Mouse (Mus musculus) intestine, postnatal 0 days (tissue): ENCODE measurements around the gene Mrpl24. TPM values are rescaled to one million over a fixed set of nuclear protein-coding genes. Genes with fewer than 3 reads are reported as not detected.

Source experiments
- ATAC-seq: fragments of 200-750 bp; cut with Nextera tagmentation; 2 replicates; pipeline ENCODE4 v1.8.0; 2017; ENCODE audit warnings: mild to moderate bottlenecking, moderate TSS enrichment, moderate library complexity
- H3K27ac ChIP-seq: fragments of 300-500 bp; sonication (generic); 2 replicates; pipeline ENCODE4 v1.5.1; 2014; ENCODE audit warnings: mild to moderate bottlenecking, low read depth, low read length, moderate library complexity
- H3K27me3 ChIP-seq: fragments of 300-500 bp; sonication (generic); replicated peaks from 2 replicates; pipeline ENCODE4 v1.6.1; 2014; ENCODE audit warnings: low read length, mixed read lengths; ENCODE audit not compliant: control insufficient read depth, insufficient read depth
- H3K36me3 ChIP-seq: fragments of 300-500 bp; sonication (generic); 2 replicates; pipeline ENCODE4 v1.6.1; 2014; ENCODE audit warnings: mild to moderate bottlenecking, moderate library complexity; ENCODE audit not compliant: control insufficient read depth, insufficient read depth
- H3K4me1 ChIP-seq: fragments of 300-500 bp; sonication (generic); replicated peaks from 2 replicates; pipeline ENCODE4 v1.6.1; 2014; ENCODE audit warnings: antibody characterized with exemption, low read length, mixed read lengths; ENCODE audit not compliant: control insufficient read depth, insufficient read depth
- H3K4me2 ChIP-seq: fragments of 300-500 bp; sonication (generic); replicated peaks from 2 replicates; pipeline ENCODE4 v1.6.1; 2014; ENCODE audit warnings: low read depth, mild to moderate bottlenecking, moderate library complexity
- H3K4me3 ChIP-seq: fragments of 300-500 bp; sonication (generic); 2 replicates; pipeline ENCODE4 v1.5.1; 2014; ENCODE audit warnings: low read depth, low read length
- H3K9ac ChIP-seq: fragments of 300-500 bp; sonication (generic); 2 replicates; pipeline ENCODE4 v1.6.1; 2014; ENCODE audit warnings: mild to moderate bottlenecking, low read depth, low read length
- H3K9me3 ChIP-seq: fragments of 300-500 bp; sonication (generic); 2 replicates; pipeline ENCODE4 v1.6.1; 2016; ENCODE audit warnings: mixed run types; ENCODE audit not compliant: control insufficient read depth
- CTCF ChIP-seq: sonication (generic); IDR thresholded peaks from 2 replicates; pipeline ENCODE4 v1.5.1; 2016; ENCODE audit warnings: low read depth, mild to moderate bottlenecking, control low read depth, antibody characterized with exemption, moderate library complexity
- WGBS: fragments of 180-500 bp; shearing (Covaris S2); extraction: QIAGEN DNeasy Blood & Tissue Kit; methylation state at CpG from one replicate; pipeline ENCODE4 v1.1.7; 2014; 5-methylcytosine and 5-hydroxymethylcytosine counted together
- polyA plus RNA-seq: library from polyadenylated mRNA; unstranded; fragments of >200 nt; fragmentation: Nextera tagmentation; extraction: Ambion mirVana; gene quantifications from 2 replicates; pipeline ENCODE4 v1.2.1, GENCODE M21; 2015

The Mrpl24 gene
- polyA plus RNA-seq, 1 experiment from 2014 or later: 74.9 TPM

- no peak overlapping the region for H3K27ac ChIP-seq
- H3K4me3 ChIP-seq: no peak overlapping the region
- TF ChIP-seq CTCF: no peak
- 46% methylated on average over 4 of the region's 4 CpGs for WGBS
- no peak for ATAC-seq
- H3K9me3 ChIP-seq: no peaks in the 10 kb centered on the region
- no peaks in the 10 kb centered on the region for H3K4me1 ChIP-seq
- H3K4me2 ChIP-seq: no peak overlapping the region
- 0 out of 2 replicates have a peak, but pooled peaks cover 7% of the 10 kb centered on the region for H3K27me3 ChIP-seq
- no peak overlapping the region for H3K9ac ChIP-seq
- no peaks in the 10 kb centered on the region for H3K36me3 ChIP-seq
These were observed 39.2 kb downstream of the Mrpl24 start for GRCm38 (mm10) chr3:87958476-87958875.

- H3K36me3 ChIP-seq: no peaks in the 10 kb centered on the region
- H3K27me3 ChIP-seq: 0 out of 2 replicates have a peak, but pooled peaks cover 7% of the 10 kb centered on the region
- H3K9me3 ChIP-seq: no peaks in the 10 kb centered on the region
- no peak overlapping the region for H3K27ac ChIP-seq
- no peaks in the 10 kb centered on the region for H3K4me1 ChIP-seq
- no peak overlapping the region for H3K4me3 ChIP-seq
- whole genome bisulfite sequencing: 71% methylated on average over 1 of the region's 1 CpGs
- H3K4me2 ChIP-seq: no peak overlapping the region
- no peak for ATAC-seq
- no peak overlapping the region for H3K9ac ChIP-seq
- TF ChIP-seq CTCF: no peak
These were observed 39.7 kb downstream of the Mrpl24 start for GRCm38 (mm10) chr3:87958967-87959366.

GRCm38 (mm10) chr3:87959371-87959770 lies 40.1 kb downstream of the Mrpl24 start:
- WGBS: 67% methylated on average over 7 of the region's 7 CpGs
- no peaks in the 10 kb centered on the region for H3K36me3 ChIP-seq
- ATAC-seq: no peak
- no peaks in the 10 kb centered on the region for H3K4me1 ChIP-seq
- H3K4me3 ChIP-seq: no peak overlapping the region
- H3K9me3 ChIP-seq: no peaks in the 10 kb centered on the region
- H3K9ac ChIP-seq: no peak overlapping the region
- TF ChIP-seq CTCF: no peak
- H3K27me3 ChIP-seq: 0 out of 2 replicates have a peak, but pooled peaks cover 7% of the 10 kb centered on the region
- H3K27ac ChIP-seq: no peak overlapping the region
- H3K4me2 ChIP-seq: no peak overlapping the region

- H3K9ac ChIP-seq: no peak overlapping the region; the same call in 1 of the 2 replicates
- no peak for ATAC-seq
- peak overlapping the region; percentile 35 for H3K4me3 ChIP-seq
- WGBS: 10% methylated on average over 10 of the region's 10 CpGs
- 0 out of 2 replicates have a peak, but pooled peaks cover 7% of the 10 kb centered on the region for H3K27me3 ChIP-seq
- H3K36me3 ChIP-seq: no peaks in the 10 kb centered on the region
- H3K4me2 ChIP-seq: peak overlapping the region; percentile 80
- no peaks in the 10 kb centered on the region for H3K9me3 ChIP-seq
- TF ChIP-seq CTCF: no peak
- H3K4me1 ChIP-seq: no peaks in the 10 kb centered on the region
- H3K27ac ChIP-seq: no peak overlapping the region
These were observed 40.9 kb downstream of the Mrpl24 start for GRCm38 (mm10) chr3:87960191-87960585.

GRCm38 (mm10) chr3:87960586-87961191 lies 41.4 kb downstream of the Mrpl24 start:
- 0 out of 2 replicates have a peak overlapping the region, but pooled peaks have one; percentile 51 for H3K27ac ChIP-seq
- under 1% methylated on average over 27 of the region's 27 CpGs for WGBS
- 0 out of 2 replicates have a peak, but pooled peaks cover 7% of the 10 kb centered on the region for H3K27me3 ChIP-seq
- peak overlapping the region; percentile 35 for H3K4me3 ChIP-seq
- H3K9me3 ChIP-seq: no peaks in the 10 kb centered on the region
- peak; percentile 97 for TF ChIP-seq CTCF
- ATAC-seq: peak; percentile 89
- H3K36me3 ChIP-seq: no peaks in the 10 kb centered on the region
- H3K9ac ChIP-seq: peak overlapping the region; percentile 19; the same call in 1 of the 2 replicates
- H3K4me1 ChIP-seq: no peaks in the 10 kb centered on the region
- peak overlapping the region; percentile 80 for H3K4me2 ChIP-seq

- Histone ChIP-seq H3K9ac (0 out of 2 replicates have a peak overlapping the region, but pooled peaks have one; percentile 62), H3K27me3 (0 out of 2 replicates have a peak, but pooled peaks cover 12% of the 10 kb centered on the region), H3K4me3 (peak overlapping the region; percentile 52), H3K27ac (peak overlapping the region; percentile 41; the same call in 1 of the 2 replicates), H3K9me3 (no peaks in the 10 kb centered on the region), H3K36me3 (peaks cover 5% of the 10 kb centered on the region; the same call in 1 of the 2 replicates), H3K4me1 (peaks cover 21% of the 10 kb centered on the region), H3K4me2 (peak overlapping the region; percentile 78)
- 0 out of 2 replicates have a peak, but pooled peaks have one; percentile 3 for ATAC-seq
- WGBS: 3% methylated on average over 21 of the region's 21 CpGs
- TF ChIP-seq CTCF: peak; percentile 86
These were observed 51.1 kb downstream of the Mrpl24 start for GRCm38 (mm10) chr3:87970184-87970938.
